ENCODE assay signal across 28 mouse cellular contexts in the genomic region with DNA sequence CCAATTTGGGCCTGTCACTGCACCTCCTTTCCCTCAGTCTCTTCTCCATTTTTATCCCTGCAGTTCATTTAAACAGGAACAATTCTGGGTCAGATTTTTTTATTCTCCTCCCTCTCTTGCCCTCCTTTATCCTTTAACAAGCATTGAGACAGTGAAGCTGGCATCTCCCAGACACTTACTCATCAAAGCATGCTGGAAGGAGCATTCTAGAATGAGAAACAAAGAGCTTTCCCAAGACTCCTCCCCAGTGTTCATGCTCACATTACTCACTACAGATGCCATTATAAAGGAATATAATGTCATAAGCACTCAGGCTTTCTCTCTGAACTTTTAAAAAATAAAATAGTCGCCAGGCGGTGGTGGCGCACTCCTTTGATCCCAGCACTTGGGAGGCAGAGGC.
"Had no signal": no experiment of that assay in that cellular context is flagged by ENCODE, and none has a peak within 500 bp of the region (broad histone marks: within the 10 kb centered on the region; RNA-seq: fewer than 3 reads in every experiment).

No protein-coding gene starts in this region.

- H3K4me2 ChIP-seq: heart, embryonic 11.5 days; heart, embryonic 13.5 days; heart, embryonic 15.5 days; hindbrain, embryonic 12.5 days; hindbrain, embryonic 14.5 days; intestine, embryonic 15.5 days; limb, embryonic 13.5 days; limb, embryonic 15.5 days; liver, embryonic 12.5 days had no signal

- H3K9ac ChIP-seq: heart, embryonic 13.5 days; heart, embryonic 15.5 days; hindbrain, embryonic 12.5 days; hindbrain, embryonic 14.5 days; intestine, embryonic 15.5 days; limb, embryonic 13.5 days; limb, embryonic 15.5 days; liver, embryonic 12.5 days; liver, embryonic 14.5 days had no signal

- H3K27me3 ChIP-seq: heart, embryonic 13.5 days; heart, embryonic 15.5 days; hindbrain, embryonic 12.5 days; intestine, embryonic 15.5 days; limb, embryonic 13.5 days; limb, embryonic 15.5 days; liver, embryonic 12.5 days had no signal

- DNase-seq: gastrocnemius, postnatal 14 days; gastrocnemius, postnatal 36 days; heart, adult 11 months; heart, adult 2 months; heart, postnatal 14 days; heart, postnatal 4 days; kidney, adult 18-20 months; kidney, adult 8-10 months; kidney, postnatal 14 days; kidney, postnatal 36 days; layer of hippocampus, adult 9-11 months; layer of hippocampus, postnatal 36 days; left cerebral cortex, postnatal 4 days had no signal

- ATAC-seq: hindbrain, embryonic 16.5 days; inflammation-experienced regulatory T-cells, adult 6 months; intestine, embryonic 15.5 days; intestine, postnatal 0 days; liver, embryonic 12.5 days had no signal

- H3K4me3 ChIP-seq: heart, adult 2 months; heart, embryonic 13.5 days; heart, embryonic 15.5 days; hindbrain, embryonic 10.5 days; hindbrain, embryonic 12.5 days; intestine, embryonic 15.5 days; limb, embryonic 13.5 days; limb, embryonic 15.5 days; liver, embryonic 12.5 days had no signal

- H3K36me3 ChIP-seq: heart, embryonic 13.5 days; heart, embryonic 15.5 days; hindbrain, embryonic 10.5 days; hindbrain, embryonic 12.5 days; intestine, embryonic 15.5 days; limb, embryonic 13.5 days; limb, embryonic 15.5 days; liver, embryonic 12.5 days had no signal

- H3K27ac ChIP-seq: heart, adult 2 months; heart, embryonic 13.5 days; heart, embryonic 15.5 days; hindbrain, embryonic 10.5 days; hindbrain, embryonic 12.5 days; hindbrain, embryonic 14.5 days; intestine, embryonic 15.5 days; kidney, postnatal 0 days; limb, embryonic 13.5 days; limb, embryonic 15.5 days; liver, embryonic 12.5 days; liver, embryonic 14.5 days had no signal

- H3K9me3 ChIP-seq: heart, embryonic 13.5 days; heart, embryonic 15.5 days; hindbrain, embryonic 10.5 days; hindbrain, embryonic 12.5 days; intestine, embryonic 15.5 days; limb, embryonic 13.5 days; limb, embryonic 15.5 days; liver, embryonic 12.5 days had no signal

- H3K4me1 ChIP-seq: hindbrain, embryonic 12.5 days; intestine, embryonic 15.5 days; limb, embryonic 13.5 days; limb, embryonic 15.5 days; liver, embryonic 12.5 days had no signal
